In the genomic region with DNA sequence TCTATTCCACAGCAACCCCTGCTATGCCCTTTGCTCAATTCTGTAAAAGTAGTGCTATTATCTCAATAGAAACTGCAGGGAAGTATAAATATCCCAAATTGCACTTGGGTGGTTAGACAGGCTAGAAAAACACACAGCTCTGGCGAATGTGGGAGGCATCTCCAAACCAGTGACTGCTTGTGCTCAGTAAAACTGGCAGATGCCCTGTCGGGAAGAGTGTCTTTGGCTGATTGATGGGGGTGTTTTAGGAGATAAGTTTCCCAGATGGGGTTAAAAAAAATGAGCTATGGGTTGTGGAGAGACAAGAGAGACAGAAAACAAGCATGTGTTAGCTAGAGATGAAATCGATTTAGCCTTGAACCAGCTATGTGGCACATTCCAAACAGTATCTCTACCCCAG, we compare ENCODE assay signal across 16 mouse cellular contexts.
DNase-seq lines count a peak whose midpoint lies in the region; ATAC-seq lines count a peak whose summit lies in the region.
"Had no signal": no experiment of that assay in that cellular context is flagged by ENCODE, and none has a peak within 500 bp of the region (broad histone marks: within the 10 kb centered on the region; RNA-seq: fewer than 3 reads in every experiment).

No protein-coding gene starts in this region.

- no peaks in the 10 kb centered on the region for H3K27me3 ChIP-seq in embryonic facial prominence, embryonic 12.5 days
- no peaks in the 10 kb centered on the region for H3K27me3 ChIP-seq in limb, embryonic 10.5 days (ENCODE audit: low read depth, poor library complexity, severe bottlenecking)
- H3K27me3 ChIP-seq in intestine, embryonic 15.5 days (replicated peaks): no peaks in the 10 kb centered on the region
- H3K27me3 ChIP-seq: limb, embryonic 15.5 days; midbrain, embryonic 12.5 days; neural tube, embryonic 12.5 days; stomach, embryonic 15.5 days had no signal

- H3K36me3 ChIP-seq in embryonic facial prominence, embryonic 12.5 days: no peaks in the 10 kb centered on the region
- H3K36me3 ChIP-seq in limb, embryonic 10.5 days: no peaks in the 10 kb centered on the region
- H3K36me3 ChIP-seq in intestine, embryonic 15.5 days: no peaks in the 10 kb centered on the region
- H3K36me3 ChIP-seq: liver, embryonic 15.5 days; midbrain, embryonic 12.5 days; neural tube, embryonic 12.5 days; stomach, embryonic 15.5 days had no signal

- H3K9ac ChIP-seq in embryonic facial prominence, embryonic 12.5 days: no peak overlapping the region
- H3K9ac ChIP-seq in intestine, embryonic 15.5 days: no peak overlapping the region
- H3K9ac ChIP-seq: limb, embryonic 15.5 days; liver, embryonic 15.5 days; midbrain, embryonic 12.5 days; neural tube, embryonic 12.5 days; stomach, embryonic 15.5 days had no signal

- DNase-seq in layer of hippocampus, adult 11-12 months (ENCODE audit: low spot score): peak; percentile 41
- DNase-seq in layer of hippocampus, postnatal 25 days (ENCODE audit: extremely low spot score in 1 of 2, low spot score in 1 of 2): no peak
- DNase-seq in brain, adult 2 months (ENCODE audit: low read depth, low spot score): peak; percentile 65
- no peak for DNase-seq in limb, embryonic 10.5 days (ENCODE audit: low spot score)
- no peak for DNase-seq in kidney, adult 18-20 months
- DNase-seq: adrenal gland, adult 8-10 months; B cell, adult 2 months; cerebellum, adult 9-11 months; embryo, embryonic 11 days had no signal

- H3K4me2 ChIP-seq in embryonic facial prominence, embryonic 12.5 days (replicated peaks): no peak overlapping the region
- H3K4me2 ChIP-seq in intestine, embryonic 15.5 days (replicated peaks): no peak overlapping the region
- H3K4me2 ChIP-seq: limb, embryonic 15.5 days; liver, embryonic 15.5 days; midbrain, embryonic 12.5 days; neural tube, embryonic 12.5 days; stomach, embryonic 15.5 days had no signal

- no peak for ATAC-seq in embryonic facial prominence, embryonic 12.5 days (ENCODE audit: insufficient number of reproducible peaks, insufficient read depth, low FRiP score, low TSS enrichment)
- ATAC-seq in intestine, embryonic 15.5 days: no peak

- no peaks in the 10 kb centered on the region for H3K9me3 ChIP-seq in embryonic facial prominence, embryonic 12.5 days
- no peaks in the 10 kb centered on the region for H3K9me3 ChIP-seq in limb, embryonic 10.5 days (replicated peaks)
- no peaks in the 10 kb centered on the region for H3K9me3 ChIP-seq in intestine, embryonic 15.5 days
- H3K9me3 ChIP-seq: limb, embryonic 15.5 days; liver, embryonic 15.5 days; midbrain, embryonic 12.5 days; neural tube, embryonic 12.5 days; stomach, embryonic 15.5 days had no signal

- WGBS in embryonic facial prominence, embryonic 12.5 days: 38% methylated on average over 3 of the region's 3 CpGs
- 38% methylated on average over 3 of the region's 3 CpGs for WGBS in limb, embryonic 10.5 days
- WGBS in intestine, embryonic 15.5 days: 32% methylated on average over 3 of the region's 3 CpGs

- no peak overlapping the region for H3K4me3 ChIP-seq in embryonic facial prominence, embryonic 12.5 days
- H3K4me3 ChIP-seq in limb, embryonic 10.5 days: no peak overlapping the region
- no peak overlapping the region for H3K4me3 ChIP-seq in intestine, embryonic 15.5 days (replicated peaks)
- H3K4me3 ChIP-seq: limb, embryonic 15.5 days; liver, embryonic 15.5 days; midbrain, embryonic 12.5 days; neural tube, embryonic 12.5 days; stomach, embryonic 15.5 days had no signal

- peaks cover 44% of the 10 kb centered on the region for H3K4me1 ChIP-seq in embryonic facial prominence, embryonic 12.5 days
- H3K4me1 ChIP-seq in limb, embryonic 10.5 days: peaks cover 60% of the 10 kb centered on the region
- peaks cover 19% of the 10 kb centered on the region; the same call in 1 of the 2 replicates for H3K4me1 ChIP-seq in intestine, embryonic 15.5 days (replicated peaks)

- peak overlapping the region; percentile 48; the same call in 1 of the 2 replicates for H3K27ac ChIP-seq in embryonic facial prominence, embryonic 12.5 days
- H3K27ac ChIP-seq in limb, embryonic 10.5 days: peak overlapping the region; percentile 86; the same call in 1 of the 2 replicates
- no peak overlapping the region for H3K27ac ChIP-seq in intestine, embryonic 15.5 days
- H3K27ac ChIP-seq: liver, embryonic 15.5 days; midbrain, embryonic 12.5 days; neural tube, embryonic 12.5 days; stomach, embryonic 15.5 days had no signal

Comparison
In these comparisons a context has a peak if more than half of its experiments do, and no peak if none do; other contexts are left out.
1. DNase-seq: peak in layer of hippocampus, adult 11-12 months (single experiment) and brain, adult 2 months (single experiment); none in layer of hippocampus, postnatal 25 days (0 of 2), limb, embryonic 10.5 days (single experiment) and kidney, adult 18-20 months (single experiment).